Mouse (Mus musculus) liver, embryonic 14.5 days (tissue): Measurements from ENCODE around the gene Zwilch. TPM values are rescaled to one million over a fixed set of nuclear protein-coding genes. Genes with fewer than 3 reads are reported as not detected.

ENCODE experiments used
- ATAC-seq: fragments of 200-750 bp; cut with Nextera tagmentation; 2 replicates; pipeline ENCODE4 v1.8.0; 2017; ENCODE audit warnings: moderate number of reproducible peaks, mild to moderate bottlenecking, moderate library complexity; ENCODE audit not compliant: insufficient read depth
- DNase-seq, 3 experiments: peaks; one replicate each; pipeline ENCODE4 v3.0.0-alpha.2; 2012 to 2013; ENCODE audit warnings: low read depth in 3 of 3, low spot score in 3 of 3
- H3K27ac ChIP-seq: fragments of 300-500 bp; sonication (generic); 2 replicates; pipeline ENCODE4 v1.5.1; 2014; ENCODE audit warnings: moderate library complexity, mild to moderate bottlenecking, control low read depth, inconsistent platforms
- H3K27me3 ChIP-seq: fragments of 300-500 bp; sonication (generic); 2 replicates; pipeline ENCODE4 v1.6.1; 2014; ENCODE audit warnings: mild to moderate bottlenecking, low read length, moderate library complexity; ENCODE audit not compliant: control insufficient read depth, insufficient read depth
- H3K36me3 ChIP-seq: fragments of 300-500 bp; sonication (generic); replicated peaks from 2 replicates; pipeline ENCODE4 v1.6.1; 2014; ENCODE audit warnings: low read depth; ENCODE audit not compliant: control insufficient read depth, insufficient read depth
- H3K4me1 ChIP-seq, 2 experiments: fragments of 200-500 bp in 1 of 2; fragments of 300-500 bp in 1 of 2; sonication (generic) in 1 of 2; replicated peaks; 2 replicates each; pipeline ENCODE4 v1.6.1; 2012 to 2014; ENCODE audit warnings: antibody characterized with exemption in 1 of 2, inconsistent platforms in 1 of 2, low read length in 1 of 2; ENCODE audit not compliant: control insufficient read depth in 2 of 2, insufficient read depth in 2 of 2
- H3K4me2 ChIP-seq: fragments of 300-500 bp; sonication (generic); 2 replicates; pipeline ENCODE4 v1.6.1; 2014; ENCODE audit warnings: low read depth, mild to moderate bottlenecking, control low read depth, moderate library complexity
- H3K4me3 ChIP-seq, 2 experiments: fragments of 200-500 bp in 1 of 2; fragments of 300-500 bp in 1 of 2; sonication (generic) in 1 of 2; 2 replicates each; pipeline ENCODE4 v1.5.1; 2012 to 2014; ENCODE audit warnings: low read depth in 2 of 2, low read length in 2 of 2, mild to moderate bottlenecking in 2 of 2, control low read depth in 1 of 2, inconsistent platforms in 1 of 2, moderate library complexity in 1 of 2; ENCODE audit not compliant: insufficient read depth in 1 of 2
- H3K9ac ChIP-seq: fragments of 300-500 bp; sonication (generic); replicated peaks from 2 replicates; pipeline ENCODE4 v1.6.1; 2014; ENCODE audit warnings: mild to moderate bottlenecking, control low read depth, moderate library complexity
- H3K9me3 ChIP-seq: fragments of 300-500 bp; sonication (generic); 2 replicates; pipeline ENCODE4 v1.6.1; 2016; ENCODE audit warnings: low read length, mixed read lengths; ENCODE audit not compliant: control insufficient read depth
- CTCF ChIP-seq: IDR thresholded peaks from 2 replicates; pipeline ENCODE4 v1.5.1; 2016; ENCODE audit warnings: antibody characterized with exemption, low read depth, control low read depth
- EP300 ChIP-seq: IDR thresholded peaks from 2 replicates; pipeline ENCODE4 v1.6.1; 2016; ENCODE audit warnings: antibody characterized with exemption, low read depth
- WGBS: fragments of 180-500 bp; shearing (Covaris S2); extraction: QIAGEN DNeasy Blood & Tissue Kit; methylation state at CpG from one replicate; pipeline ENCODE4 v1.1.7; 2014; ENCODE audit not compliant: insufficient replicate concordance; 5-methylcytosine and 5-hydroxymethylcytosine counted together
- polyA plus RNA-seq, 2 experiments: library from polyadenylated mRNA; depleted of rRNA in 1 of 2; stranded (reverse) in 1 of 2; unstranded in 1 of 2; fragments of >200 nt; fragmentation: Nextera tagmentation in 1 of 2; extraction: Ambion mirVana in 1 of 2; gene quantifications; 2 replicates each; pipeline versions ENCODE4 v1.2.1 to v1.2.3; 2012 to 2014

Gene Zwilch
- polyA plus RNA-seq, 2 experiments = 11.8 to 34.4 TPM

DNA sequence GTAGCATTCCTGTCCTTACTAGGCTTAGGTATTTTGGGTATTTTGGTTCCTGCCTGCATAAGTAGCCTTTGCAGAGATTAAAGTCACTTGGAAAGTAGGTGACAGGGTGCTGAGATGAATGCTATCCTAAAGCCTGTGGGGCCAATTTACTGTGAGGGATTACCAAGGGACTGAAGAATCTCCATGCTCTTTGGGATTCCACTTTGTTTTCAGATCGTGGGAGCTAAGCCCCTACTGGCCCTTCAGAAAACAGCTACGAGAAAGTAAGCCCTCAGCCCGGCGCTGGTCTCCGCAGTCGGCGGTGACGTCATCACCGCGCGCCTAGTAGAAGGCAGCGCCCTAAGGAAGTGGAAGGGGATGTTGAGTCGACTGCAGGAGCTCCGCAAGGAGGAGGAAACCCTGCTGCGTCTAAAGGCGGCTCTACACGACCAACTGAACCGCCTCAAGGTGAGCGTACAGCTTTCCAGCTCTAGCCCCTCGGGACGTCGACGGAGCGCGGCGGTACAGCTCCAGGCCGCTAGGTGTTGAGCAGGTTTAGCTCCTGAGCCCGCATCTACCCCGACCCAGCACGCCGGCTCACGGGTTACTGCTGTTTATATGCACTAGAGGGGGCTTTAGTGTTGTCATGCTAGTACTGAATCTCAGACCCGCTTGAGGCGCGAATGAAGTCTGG, 6.2 kb upstream of the Zwilch start, which contains the start of gene Snapc5:
TSS of gene Snapc5 (plus strand) at position 301 of the 673 bp plus-strand sequence.
- H3K9ac ChIP-seq = peak within 1 kb of the TSS; percentile 94
- WGBS = under 1% methylated on average over 35 of the region's 35 CpGs

DNA sequence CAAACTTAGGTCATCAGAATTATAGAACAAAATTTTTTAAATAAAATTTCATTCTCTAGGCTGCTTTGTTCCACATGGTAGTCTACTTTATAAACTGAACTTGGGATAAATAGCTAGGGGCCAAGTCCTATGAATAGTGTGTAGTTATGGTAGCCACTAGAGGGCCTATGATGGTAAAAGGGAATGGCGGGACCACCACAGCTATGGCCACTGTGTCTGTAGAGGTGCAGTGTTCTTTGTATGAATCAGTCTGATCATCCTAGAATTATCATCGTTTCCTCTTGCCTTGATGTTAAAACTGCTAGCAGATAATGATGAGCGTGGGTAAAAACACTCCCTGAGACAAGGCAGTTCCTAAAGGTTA, 5.7 kb upstream of the Zwilch start:
- WGBS = 25% methylated on average over 3 of the region's 3 CpGs
- H3K4me2 ChIP-seq = peak overlapping the region; percentile 69
- peak overlapping the region; percentile 94 for H3K9ac ChIP-seq
- peak overlapping the region; percentile 75 to 88 for H3K4me3 ChIP-seq
- H3K4me1 ChIP-seq = peaks cover 0 to 18% of the 10 kb centered on the region in 2 experiments
- no peaks in the 10 kb centered on the region for H3K27me3 ChIP-seq
- peak overlapping the region; percentile 70 for H3K27ac ChIP-seq
- ATAC-seq = peak; percentile 52
- peaks cover 64% of the 10 kb centered on the region for H3K36me3 ChIP-seq
- no peaks in the 10 kb centered on the region for H3K9me3 ChIP-seq
- no peak for TF ChIP-seq EP300
- TF ChIP-seq CTCF = peak; percentile 8; the same call in 1 of the 2 replicates
- peak in 1 of 3 experiments; percentile 22 for DNase-seq

More for the DNA sequence above, 6.2 kb upstream of the Zwilch start, which contains the start of gene Snapc5:
- peak within 1 kb of the TSS; percentile 75 to 88 for H3K4me3 ChIP-seq
- TF ChIP-seq EP300 = no peak; the same call in 1 of the 2 replicates
- TF ChIP-seq CTCF = peak; percentile 61
- ATAC-seq (peak; percentile 92), DNase-seq (peak; percentile 83 to 87 (median 86))
- H3K36me3 ChIP-seq = peaks cover 64% of the 10 kb centered on the region
- H3K27ac ChIP-seq = peak within 1 kb of the TSS; percentile 70
- no peaks in the 10 kb centered on the region for H3K27me3 ChIP-seq
- H3K4me1 ChIP-seq = peaks cover 0 to 18% of the 10 kb centered on the region in 2 experiments
- H3K9me3 ChIP-seq = no peaks in the 10 kb centered on the region
- H3K4me2 ChIP-seq = peak within 1 kb of the TSS; percentile 69

DNA sequence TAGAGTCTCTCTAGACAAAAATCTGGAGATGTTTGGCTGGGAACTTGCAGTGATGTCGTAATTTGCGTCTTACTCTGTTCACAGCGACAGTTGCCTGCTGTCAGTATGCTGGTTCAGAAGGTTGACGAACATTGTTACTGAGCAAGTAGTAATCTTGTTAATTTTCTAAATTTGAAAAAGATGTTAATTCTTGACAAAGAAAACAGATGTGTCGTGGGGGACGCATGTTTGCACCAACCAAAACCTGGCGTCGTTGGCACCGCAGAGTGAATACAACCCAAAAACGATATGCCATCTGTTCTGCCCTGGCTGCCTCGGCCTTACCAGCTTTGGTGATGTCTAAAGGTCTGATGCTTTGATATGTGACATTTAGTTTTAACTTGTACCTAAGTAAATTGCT, 2.5 kb upstream of the Zwilch start:
- ATAC-seq (no peak), DNase-seq (no peak)
- Histone ChIP-seq H3K4me2 (peak overlapping the region; percentile 71), H3K4me1 (peaks cover 8 to 22% of the 10 kb centered on the region in 2 experiments), H3K27ac (no peak overlapping the region), H3K9me3 (no peaks in the 10 kb centered on the region), H3K36me3 (peaks cover 47% of the 10 kb centered on the region), H3K27me3 (no peaks in the 10 kb centered on the region), H3K4me3 (peak overlapping the region; percentile 22 to 95; a peak in 3 of 4 replicates), H3K9ac (peak overlapping the region; percentile 97)
- TF ChIP-seq CTCF (no peak), EP300 (no peak)
- WGBS = 75% methylated on average over 11 of the region's 11 CpGs

DNA sequence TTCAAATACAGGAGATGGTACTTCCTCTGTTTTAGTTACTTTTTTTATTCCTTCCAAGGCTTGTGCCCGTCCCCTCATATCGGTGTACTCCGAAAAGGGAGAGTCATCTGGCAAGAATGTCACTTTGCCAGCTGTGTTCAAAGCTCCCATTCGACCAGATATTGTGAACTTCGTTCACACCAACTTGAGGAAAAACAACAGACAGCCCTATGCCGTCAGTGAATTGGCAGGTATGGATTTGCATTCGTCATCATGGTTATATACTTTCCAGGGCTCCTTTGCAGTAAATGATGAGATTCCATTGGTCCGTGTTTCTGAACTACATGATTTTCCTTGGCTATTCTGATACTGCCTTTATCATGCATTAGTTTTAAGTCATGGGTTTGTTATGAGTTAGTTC, 1.9 kb upstream of the Zwilch start:
- no peak for ATAC-seq

DNA sequence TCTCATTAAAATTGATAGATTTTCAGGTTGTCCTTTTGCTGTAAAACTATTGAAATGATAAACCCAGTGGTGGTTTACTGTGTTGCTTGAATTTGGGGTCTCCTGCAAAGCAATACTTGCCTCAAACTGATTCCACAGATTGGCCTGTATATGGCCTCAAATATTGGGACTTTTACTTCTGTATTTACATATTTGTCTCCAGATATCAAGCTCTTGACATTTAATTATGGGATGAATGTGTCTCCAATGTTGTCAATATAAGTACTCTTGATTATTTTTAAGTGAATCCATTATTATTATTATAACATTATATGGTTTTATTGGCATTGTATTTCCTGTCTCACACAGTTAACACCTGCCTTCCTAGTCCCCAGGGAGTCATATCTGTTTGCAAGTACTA, 1.4 kb upstream of the Zwilch start:
- Histone ChIP-seq H3K27me3 (no peaks in the 10 kb centered on the region), H3K27ac (peak overlapping the region; percentile 47), H3K4me1 (peaks cover 8 to 15% of the 10 kb centered on the region in 2 experiments), H3K36me3 (peaks cover 45% of the 10 kb centered on the region), H3K4me3 (peak overlapping the region; percentile 93 to 95), H3K4me2 (peak overlapping the region; percentile 71), H3K9ac (peak overlapping the region; percentile 97), H3K9me3 (no peaks in the 10 kb centered on the region)
- no peak for DNase-seq
- TF ChIP-seq EP300 (no peak), CTCF (no peak)
- ATAC-seq = no peak

More for the DNA sequence above, 1.9 kb upstream of the Zwilch start:
- Histone ChIP-seq H3K27ac (peak overlapping the region; percentile 47), H3K27me3 (no peaks in the 10 kb centered on the region), H3K4me1 (peaks cover 8 to 18% of the 10 kb centered on the region in 2 experiments), H3K4me2 (peak overlapping the region; percentile 71), H3K4me3 (peak overlapping the region; percentile 93 to 95), H3K9me3 (no peaks in the 10 kb centered on the region), H3K36me3 (peaks cover 45% of the 10 kb centered on the region), H3K9ac (peak overlapping the region; percentile 97)
- WGBS = 29% methylated on average over 8 of the region's 8 CpGs
- no peak for DNase-seq
- TF ChIP-seq CTCF (no peak), EP300 (no peak)
